Mouse (Mus musculus) erythroblast, embryonic 14.5 days (primary cell): ENCODE results near the gene Proser2.

Experiments used
- GATA1 ChIP-seq: IDR thresholded peaks from 2 replicates; pipeline ENCODE4 v1.6.1; 2012; ENCODE audit warnings: low read length, inconsistent platforms, mixed read lengths
- TAL1 ChIP-seq: IDR thresholded peaks from 3 replicates; pipeline ENCODE4 v1.6.1; 2012; ENCODE audit warnings: low read length, inconsistent platforms, mixed read lengths

- TF ChIP-seq TAL1 (no peak), GATA1 (no peak)
Measured at GRCm38 (mm10) chr2:6164606-6165290, 34.7 kb upstream of the Proser2 start.
